Mouse (Mus musculus) cortical plate, adult 2 months (tissue): ENCODE data around the gene Acbd3. TPM values are rescaled to one million over a fixed set of nuclear protein-coding genes. Genes with fewer than 3 reads are reported as not detected.
A peak's percentile ranks its signal among the peaks of the same experiment; 100 is the strongest.

Source experiments
- H3K27ac ChIP-seq: fragments of 200-500 bp; 2 replicates; pipeline ENCODE4 v1.5.1; 2012; ENCODE audit warnings: low read length, control low read depth, inconsistent platforms; ENCODE audit not compliant: insufficient read depth
- H3K4me1 ChIP-seq: fragments of 200-500 bp; 2 replicates; pipeline ENCODE4 v1.6.1; 2011; ENCODE audit warnings: low read length; ENCODE audit not compliant: control insufficient read depth, insufficient read depth
- H3K4me3 ChIP-seq: fragments of 200-500 bp; 2 replicates; pipeline ENCODE4 v1.5.1; 2011; ENCODE audit warnings: mild to moderate bottlenecking, low read length, control low read depth; ENCODE audit not compliant: insufficient read depth
- CTCF ChIP-seq: fragments of 200-500 bp; IDR thresholded peaks from 2 replicates; pipeline ENCODE4 v1.5.1; 2011; ENCODE audit warnings: mild to moderate bottlenecking, control low read depth, low read length; ENCODE audit not compliant: insufficient read depth; ENCODE audit errors: extremely low read depth
- POLR2A ChIP-seq: fragments of 200-500 bp; IDR thresholded peaks from 2 replicates; pipeline ENCODE4 v1.6.1; 2011; ENCODE audit warnings: mild to moderate bottlenecking, low read length, control low read depth; ENCODE audit not compliant: insufficient read depth; ENCODE audit errors: extremely low read depth
- polyA plus RNA-seq: library from polyadenylated mRNA; depleted of rRNA; stranded (reverse); fragments of >200 nt; gene quantifications from 2 replicates; pipeline ENCODE4 v1.2.3, GENCODE M21; 2012

Gene Acbd3
- polyA plus RNA-seq, 1 experiment, result 22.5 TPM

DNA sequence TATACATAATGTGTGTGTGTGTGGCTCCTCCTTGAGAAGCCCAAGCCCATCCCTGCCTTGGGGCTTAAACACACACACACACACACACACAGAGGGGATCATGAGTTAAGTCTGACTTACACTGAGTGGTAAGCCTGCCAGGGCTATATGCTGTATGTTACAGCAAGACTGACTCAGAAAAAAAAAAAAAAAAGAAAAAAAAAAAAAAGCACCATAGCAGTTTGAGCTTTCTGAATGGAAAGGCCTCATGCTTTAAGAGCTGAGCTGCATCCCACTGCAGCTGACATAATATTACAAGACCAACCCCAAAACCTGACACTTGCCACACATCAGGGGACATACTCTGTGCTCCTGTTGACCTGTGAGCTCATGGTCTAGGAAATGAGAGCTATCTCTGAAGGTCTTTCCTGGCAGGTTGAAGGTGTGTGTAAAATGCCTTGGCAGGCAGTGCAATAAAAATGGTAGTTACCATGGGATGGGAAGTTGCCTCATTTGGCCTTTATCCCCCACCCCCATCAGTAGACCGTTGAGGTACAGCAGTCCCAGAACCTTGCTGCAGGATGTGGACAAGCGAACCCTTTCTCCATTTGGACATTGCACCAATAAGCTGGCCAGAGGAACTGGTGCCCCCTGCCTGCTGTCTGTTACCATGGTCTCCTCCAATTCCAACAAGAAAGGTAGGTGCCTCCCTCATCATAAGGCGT is 31.6 kb downstream of the Acbd3 start:
- no peak overlapping the region for H3K4me3 ChIP-seq
- no peak overlapping the region for H3K27ac ChIP-seq
- H3K4me1 ChIP-seq, result no peaks in the 10 kb centered on the region
- TF ChIP-seq CTCF (no peak), POLR2A (no peak)

DNA sequence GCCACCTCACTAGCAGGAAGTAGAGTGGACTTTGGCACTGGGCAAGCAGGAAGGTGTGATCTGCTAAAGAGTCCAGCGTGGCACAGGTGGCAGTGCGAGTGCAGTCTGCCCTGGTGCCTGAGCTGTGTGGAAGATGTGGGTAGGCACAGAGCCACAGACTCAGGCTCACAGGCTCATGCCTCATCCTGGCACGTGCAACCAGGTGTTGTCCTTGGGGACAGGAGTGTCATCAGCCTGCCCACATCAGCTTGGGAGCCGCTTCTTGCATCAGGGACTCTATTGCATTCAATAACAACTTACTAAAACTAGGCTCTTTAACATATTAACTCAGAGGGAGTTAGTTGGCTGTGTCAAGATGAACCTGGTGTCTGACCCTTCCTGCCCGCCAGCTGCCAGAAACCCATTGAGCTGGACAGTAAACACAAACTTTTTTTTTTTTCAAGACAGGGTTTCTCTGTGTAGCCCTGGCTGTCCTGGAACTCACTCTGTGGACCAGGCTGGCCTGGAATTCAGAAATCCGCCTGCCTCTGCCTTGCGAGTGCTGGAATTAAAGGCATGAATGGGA is 32.2 kb downstream of the Acbd3 start:
- H3K4me3 ChIP-seq, result no peak overlapping the region
- no peaks in the 10 kb centered on the region for H3K4me1 ChIP-seq
- TF ChIP-seq CTCF, result no peak
- TF ChIP-seq POLR2A, result no peak
- H3K27ac ChIP-seq, result no peak overlapping the region

DNA sequence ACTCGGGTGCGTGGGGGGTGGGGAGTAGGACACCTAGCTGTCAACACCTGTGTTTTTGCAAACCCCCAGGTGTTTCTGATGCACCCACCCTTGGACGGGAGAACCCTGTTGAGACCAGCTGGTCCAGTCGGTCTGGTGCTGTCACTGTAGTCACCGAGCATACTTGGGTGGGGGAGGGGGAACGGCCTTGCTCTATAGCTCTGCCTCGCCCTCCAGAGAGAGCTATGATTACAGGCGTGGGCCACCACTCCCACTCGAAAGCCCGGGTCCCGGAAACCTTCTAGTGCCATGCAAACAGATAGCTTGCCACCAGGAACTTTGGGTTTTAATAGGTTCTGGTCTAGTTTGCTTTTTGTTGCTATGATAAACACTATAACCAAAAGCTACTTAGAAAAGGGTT is 36.3 kb downstream of the Acbd3 start:
- H3K27ac ChIP-seq, result no peak overlapping the region
- no peaks in the 10 kb centered on the region for H3K4me1 ChIP-seq
- no peak overlapping the region for H3K4me3 ChIP-seq
- no peak for TF ChIP-seq CTCF
- TF ChIP-seq POLR2A, result no peak

DNA sequence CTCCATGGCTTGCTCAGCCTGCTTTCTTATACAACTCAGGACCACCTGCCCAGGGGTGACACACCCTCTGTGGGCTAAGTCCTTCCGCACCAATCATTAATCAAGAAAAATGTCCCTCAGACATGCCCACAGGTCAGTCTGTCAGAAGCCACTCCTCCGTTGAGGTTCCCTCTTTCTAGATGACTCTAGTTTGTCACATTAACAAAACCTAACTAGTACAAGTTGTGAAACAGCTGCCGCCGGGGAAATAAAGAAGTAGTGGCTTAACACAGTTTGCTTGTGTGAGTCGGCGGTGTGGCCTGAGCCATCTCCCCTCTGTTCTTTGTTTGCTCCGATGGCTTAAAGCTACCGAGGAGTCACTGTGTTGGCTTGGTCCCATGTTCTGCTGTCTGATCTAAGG is 36.8 kb downstream of the Acbd3 start:
- H3K27ac ChIP-seq, result no peak overlapping the region
- H3K4me1 ChIP-seq, result no peaks in the 10 kb centered on the region
- TF ChIP-seq POLR2A, result no peak
- TF ChIP-seq CTCF, result no peak
- no peak overlapping the region for H3K4me3 ChIP-seq

DNA sequence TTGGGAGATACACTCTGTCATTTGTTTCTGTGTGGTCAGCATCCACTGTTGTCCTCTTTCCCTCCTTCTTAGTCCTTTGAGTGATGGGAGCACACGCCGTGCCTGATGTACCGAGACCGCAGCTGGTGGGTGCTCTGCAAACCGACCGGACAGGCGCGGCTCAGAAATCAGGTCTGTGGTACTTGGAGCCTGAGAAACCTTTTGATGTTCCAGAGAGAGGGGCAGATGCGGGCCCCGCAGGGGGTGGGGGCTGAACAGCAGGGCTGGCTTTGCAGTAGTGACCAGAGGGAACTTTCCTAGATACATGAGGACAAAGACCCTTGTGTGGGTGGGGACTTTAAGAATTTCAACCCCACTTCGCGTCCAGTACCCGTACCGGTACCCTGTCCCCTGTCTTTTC is 37.5 kb downstream of the Acbd3 start:
- TF ChIP-seq CTCF (no peak), POLR2A (no peak)
- no peak overlapping the region for H3K27ac ChIP-seq

DNA sequence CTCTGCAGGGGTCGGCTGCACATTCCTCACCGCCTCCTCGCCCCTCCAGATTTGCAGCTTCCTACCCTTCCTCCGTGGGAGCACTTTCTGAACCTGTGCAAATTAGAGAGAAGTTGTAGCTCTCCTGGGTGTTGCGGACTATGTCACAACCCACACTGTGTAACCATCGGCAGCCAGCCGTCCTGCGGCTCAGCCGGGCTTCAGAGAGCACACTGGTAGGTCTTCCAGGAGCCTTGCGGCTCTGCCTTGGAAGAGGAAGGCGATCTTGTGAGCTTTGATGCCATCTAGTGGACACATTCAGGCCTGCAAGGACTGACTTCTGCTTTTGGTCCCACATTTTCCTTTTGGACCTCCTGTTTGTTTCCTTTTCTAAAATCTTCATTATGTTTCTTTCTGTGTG is 38.0 kb downstream of the Acbd3 start:
- no peak overlapping the region for H3K27ac ChIP-seq
- TF ChIP-seq POLR2A (no peak), CTCF (peak; percentile 96)
- H3K4me1 ChIP-seq, result no peaks in the 10 kb centered on the region
- H3K4me3 ChIP-seq, result 0 out of 2 replicates have a peak overlapping the region, but pooled peaks have one; percentile 1

More for the DNA sequence above, 37.5 kb downstream of the Acbd3 start:
- Histone ChIP-seq H3K4me1 (no peaks in the 10 kb centered on the region), H3K4me3 (0 out of 2 replicates have a peak overlapping the region, but pooled peaks have one; percentile 1)

DNA sequence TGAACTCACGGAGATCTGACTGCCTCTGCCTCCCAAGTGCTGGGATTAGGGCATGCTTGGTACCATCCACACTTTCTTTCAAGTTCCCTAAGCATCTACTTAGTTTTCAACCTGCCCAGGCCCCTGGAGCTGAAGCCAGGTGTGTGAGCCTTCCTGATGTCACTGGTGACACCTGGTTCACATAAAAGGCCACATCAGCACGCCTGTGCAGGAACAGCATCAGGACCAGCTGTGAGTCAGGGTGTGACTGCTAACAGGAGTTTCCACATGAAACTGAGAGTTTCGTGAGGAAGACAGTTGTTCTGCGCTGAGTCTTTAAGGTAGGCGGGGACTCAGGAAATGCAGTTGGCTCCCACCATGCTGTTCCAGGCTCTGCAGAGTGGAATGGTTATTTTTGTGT is 39.5 kb downstream of the Acbd3 start:
- TF ChIP-seq CTCF (no peak), POLR2A (no peak)
- H3K27ac ChIP-seq, result no peak overlapping the region
- no peaks in the 10 kb centered on the region for H3K4me1 ChIP-seq
- H3K4me3 ChIP-seq, result no peak overlapping the region

DNA sequence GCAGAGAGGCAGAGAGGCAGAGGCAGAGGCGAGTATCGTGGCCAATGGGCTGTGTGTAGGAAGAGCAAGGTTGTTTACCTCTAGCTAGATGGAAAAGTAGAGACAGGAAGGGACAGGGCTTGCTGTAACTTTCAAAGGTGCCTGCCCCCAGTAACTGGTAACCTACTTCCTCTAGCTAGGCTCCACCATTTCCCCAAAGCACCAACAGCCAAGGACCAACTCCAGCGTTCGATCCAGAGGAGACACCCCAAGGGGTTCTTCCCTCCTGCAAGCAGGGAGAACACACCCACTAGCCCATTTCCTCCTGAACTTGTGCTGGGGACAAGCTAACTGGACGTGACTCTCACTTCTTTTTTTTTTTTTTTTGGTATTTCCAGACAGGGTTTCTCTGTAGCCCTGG is 40.7 kb downstream of the Acbd3 start:
- Histone ChIP-seq H3K27ac (no peak overlapping the region), H3K4me3 (no peak overlapping the region), H3K4me1 (no peaks in the 10 kb centered on the region)
- TF ChIP-seq CTCF, result no peak
- no peak for TF ChIP-seq POLR2A

DNA sequence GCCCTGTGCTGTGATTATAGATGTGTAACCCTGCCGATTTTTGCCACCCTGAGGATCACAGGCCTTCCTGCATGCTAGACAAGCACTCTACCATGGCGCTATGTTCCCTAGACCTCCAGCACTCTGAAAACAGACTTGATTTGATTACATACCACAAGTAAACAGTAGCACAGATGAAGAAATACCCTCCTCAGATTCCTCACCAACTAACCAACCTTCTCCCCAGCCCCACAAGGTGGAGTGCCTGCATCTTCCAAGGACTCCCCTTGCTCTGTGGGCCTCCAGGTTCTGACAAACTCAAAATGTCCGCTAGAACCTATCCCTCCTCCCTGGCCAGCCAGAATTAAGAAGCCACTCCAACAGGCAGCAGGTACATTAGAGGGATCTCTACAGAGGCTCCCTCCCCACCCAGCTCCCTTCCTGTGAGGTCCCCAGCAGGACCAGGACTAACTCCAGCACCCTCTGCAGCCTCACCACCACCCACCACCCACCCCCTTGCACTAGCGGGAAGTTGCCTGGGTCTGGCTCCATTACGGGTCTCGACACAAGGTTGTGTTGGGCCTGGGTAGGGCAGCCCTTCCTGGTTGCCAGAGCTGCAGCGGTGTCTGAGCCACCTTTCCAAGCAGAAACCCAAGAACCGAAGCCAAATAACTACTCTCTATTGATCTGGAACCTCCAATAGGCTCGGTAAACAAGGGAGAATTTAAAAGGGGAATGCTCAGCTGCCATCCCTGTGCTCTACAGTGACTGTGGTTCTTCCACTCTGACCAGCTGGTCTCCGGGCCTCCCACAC is 41.9 kb downstream of the Acbd3 start:
- H3K4me3 ChIP-seq, result peak overlapping the region; percentile 36
- H3K4me1 ChIP-seq, result no peaks in the 10 kb centered on the region
- H3K27ac ChIP-seq, result no peak overlapping the region
- TF ChIP-seq CTCF (no peak), POLR2A (no peak)
